ENCODE assay signal across 24 mouse cellular contexts in genomic region chr7:87321571-87321970, GRCm38 (mm10).
A peak's percentile ranks its signal among the peaks of the same experiment; 100 is the strongest.
DNase-seq lines count a peak whose midpoint lies in the region; ATAC-seq and TF ChIP-seq lines count a peak whose summit lies in the region.
"Had no signal": no experiment of that assay in that cellular context is flagged by ENCODE, and none has a peak within 500 bp of the region (broad histone marks: within the 10 kb centered on the region; RNA-seq: fewer than 3 reads in every experiment).

No protein-coding gene starts in this region.

- DNase-seq in gastrocnemius, adult 18-20 months (ENCODE audit: low spot score), result peak; percentile 17
- DNase-seq in gastrocnemius, postnatal 14 days, result no peak
- DNase-seq in 3T3-L1 (ENCODE audit: low read depth, low spot score), result peak; percentile 29
- peak; percentile 57 for DNase-seq in Patski (ENCODE audit: low read depth, low spot score)
- DNase-seq in skeletal muscle tissue, adult 2 months (ENCODE audit: low read depth, low spot score), result peak; percentile 7
- DNase-seq in right cerebral cortex, postnatal 36 days (ENCODE audit: low spot score in 2 of 2), result no peak
- no peak for DNase-seq in adrenal gland, postnatal 4 days (ENCODE audit: low spot score in 2 of 2)
- DNase-seq: adrenal gland, adult 8-10 months; adrenal gland, postnatal 25 days; cerebellum, adult 18-20 months; cerebellum, adult 9-11 months; cerebellum, postnatal 25 days; gastrocnemius, postnatal 36 days; heart, adult 2 months; heart, postnatal 14 days; heart, postnatal 4 days; kidney, adult 18-20 months had no signal

- ATAC-seq in Patski, result no peak
- ATAC-seq: activated CD4-positive, CD25-positive, alpha-beta regulatory T cell, adult 4 months; forebrain, embryonic 15.5 days; hindbrain, postnatal 0 days; inflammation-experienced regulatory T-cells, adult 6 months had no signal

- H3K27me3 ChIP-seq in Patski, result no peaks in the 10 kb centered on the region
- H3K27me3 ChIP-seq: embryonic facial prominence, embryonic 13.5 days; forebrain, embryonic 12.5 days; forebrain, embryonic 15.5 days; heart, embryonic 13.5 days had no signal

- no peak for TF ChIP-seq CTCF in Patski (IDR thresholded peaks at IDR 0.05)

- CTCF ChIA-PET in Patski (lab: Charles Lee), result no interaction called here

- intact Hi-C loops in gastrocnemius, postnatal 14 days (cut with DNase I; ENCODE audit: low total_unique reads), result no loop called here

- in situ Hi-C loops in Patski (cut with MboI; ENCODE audit: low pct_unique_long_range_greater_than_20kb), result no loop called here

- POLR2A ChIA-PET in Patski (lab: Charles Lee), result no interaction called here

Comparison
In these comparisons a context has a peak if more than half of its experiments do, and no peak if none do; other contexts are left out.
1. DNase-seq: peak in gastrocnemius, adult 18-20 months (single experiment), 3T3-L1 (single experiment), Patski (single experiment) and skeletal muscle tissue, adult 2 months (single experiment); none in gastrocnemius, postnatal 14 days (single experiment), right cerebral cortex, postnatal 36 days (0 of 2) and adrenal gland, postnatal 4 days (0 of 2).